Mouse (Mus musculus) CD4-positive, CD25-positive, alpha-beta regulatory T cell (primary cell): ENCODE results near the gene Tfip11. TPM values are rescaled to one million over a fixed set of nuclear protein-coding genes. Genes with fewer than 3 reads are reported as not detected.

Experiments
- polyA plus RNA-seq: library from polyadenylated mRNA; unstranded; fragments of 100-300 nt; shearing (Covaris generic); gene quantifications from one replicate; pipeline ENCODE4 v1.2.1, GENCODE M21; 2017

The Tfip11 gene
- 37.1 TPM for polyA plus RNA-seq

GRCm38 (mm10) chr5:112325546-112326445 is at the start of gene Tfip11:
Tfip11 (plus strand) TSS chr5:112326358.

DNA sequence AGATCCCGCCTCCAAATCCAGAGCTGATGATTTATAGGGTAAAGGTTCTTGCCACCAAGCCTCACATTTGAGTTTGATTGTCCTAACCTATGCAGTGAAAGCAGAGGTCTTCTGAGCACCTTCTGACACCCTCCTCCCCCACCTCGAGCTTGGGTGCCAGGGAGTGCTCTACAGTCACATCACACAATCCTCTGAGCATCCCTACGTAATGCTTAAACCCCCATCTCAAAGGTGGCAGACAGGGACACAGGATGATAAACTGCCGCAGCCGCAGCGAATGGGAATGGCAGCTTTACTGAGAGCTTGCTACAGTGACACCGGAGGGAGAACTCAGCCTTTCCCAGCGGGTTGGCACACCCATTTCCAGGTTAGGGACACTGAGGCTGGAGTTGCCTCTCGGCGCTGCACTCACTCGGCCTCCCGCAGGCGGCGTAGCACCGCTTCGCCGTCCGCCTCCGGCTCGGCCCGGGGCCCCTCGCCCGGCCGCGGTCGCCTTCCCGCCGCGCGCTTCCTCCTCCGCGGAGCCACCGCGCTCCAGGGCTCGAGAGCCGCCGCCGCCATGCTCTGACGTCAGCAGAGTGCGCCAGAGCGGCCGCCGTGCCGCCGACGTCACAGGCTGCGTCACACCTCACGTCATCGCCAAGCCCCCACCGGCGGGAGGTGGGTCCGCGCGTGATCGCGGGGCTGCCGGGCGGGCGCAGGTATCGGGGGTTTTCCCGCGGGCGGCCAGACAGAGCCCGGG is 16.5 kb downstream of the Tfip11 start, which contains the start of the genes Srrd and Hps4:
Gene Srrd (minus strand): TSS at position 578 of the 742 bp plus-strand sequence.
Gene Hps4 (plus strand): TSS at position 621 of the 742 bp plus-strand sequence.

DNA sequence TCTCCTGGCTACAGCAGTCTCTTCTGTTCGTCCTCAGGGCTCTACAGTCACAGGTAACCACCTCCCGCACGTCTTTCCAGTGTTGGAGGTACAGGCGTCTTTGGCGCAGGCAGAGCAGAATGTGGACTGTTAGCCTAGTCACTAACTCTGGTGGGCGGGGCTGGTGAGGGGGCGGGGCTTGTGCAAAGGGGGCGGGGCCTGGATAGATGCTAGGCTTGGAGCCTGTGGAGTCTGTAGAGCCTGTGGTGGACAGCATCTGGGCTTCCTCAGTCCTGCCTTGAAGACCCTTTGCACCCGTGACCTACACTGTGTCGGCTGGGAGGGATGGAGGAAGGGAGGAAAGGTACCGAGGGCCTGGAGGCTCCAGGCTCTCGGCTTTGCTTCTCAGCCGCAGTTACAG is 29.8 kb downstream of the Tfip11 start, which contains the start of gene Gm6583:
Gene Gm6583 (minus strand): TSS at position 124 of the 400 bp plus-strand sequence.

Other genes with a start within 250 kb of the Tfip11 start
- not detected for gene Cryba4, start 73.8 kb upstream of the Tfip11 start, polyA plus RNA-seq
- not detected for gene Crybb1, start 70.5 kb upstream of the Tfip11 start, polyA plus RNA-seq
- gene Tpst2, start 49.7 kb upstream of the Tfip11 start, polyA plus RNA-seq = 157 TPM
- 37.5 TPM for gene Srrd, start 16.7 kb downstream of the Tfip11 start, polyA plus RNA-seq
- 21.8 TPM for gene Hps4, start 16.7 kb downstream of the Tfip11 start, polyA plus RNA-seq
- gene Gm6583, start 29.7 kb downstream of the Tfip11 start, polyA plus RNA-seq = 0.13 TPM
- 0.26 TPM for gene Asphd2, start 68.5 kb downstream of the Tfip11 start, polyA plus RNA-seq
- gene Gm6588, start 123.1 kb downstream of the Tfip11 start, polyA plus RNA-seq = not detected